Mouse (Mus musculus) testis, adult 2 months (tissue): ENCODE measurements around the gene Alg13.

Experiments
- CTCF ChIP-seq: fragments of 200-500 bp; IDR thresholded peaks from 2 replicates; pipeline ENCODE4 v1.5.1; 2012; ENCODE audit warnings: low read depth, mild to moderate bottlenecking, inconsistent platforms, low read length, moderate library complexity; ENCODE audit not compliant: control insufficient read depth, insufficient read depth, insufficient replicate concordance
- POLR2A ChIP-seq: fragments of 200-500 bp; IDR thresholded peaks from 2 replicates; pipeline ENCODE4 v1.6.1; 2012; ENCODE audit warnings: low read depth, mild to moderate bottlenecking, inconsistent platforms, low read length, moderate library complexity; ENCODE audit not compliant: control insufficient read depth

GRCm38 (mm10) chrX:144318164-144318979 lies 768 bp downstream of the Alg13 start:
- no peak for TF ChIP-seq CTCF
- TF ChIP-seq POLR2A, result no peak
